Mouse (Mus musculus) midbrain, embryonic 16.5 days (tissue): Measurements from ENCODE around the gene Fstl1. TPM values are rescaled to one million over a fixed set of nuclear protein-coding genes. Genes with fewer than 3 reads are reported as not detected.
A peak's percentile ranks its signal among the peaks of the same experiment; 100 is the strongest.

ENCODE experiments used
- ATAC-seq: fragments of 200-750 bp; cut with Nextera tagmentation; 2 replicates; pipeline ENCODE4 v1.8.0; 2017; ENCODE audit warnings: moderate TSS enrichment
- H3K27ac ChIP-seq: fragments of 300-500 bp; sonication (generic); 2 replicates; pipeline ENCODE4 v1.5.1; 2014; ENCODE audit warnings: mild to moderate bottlenecking, low read length, mixed read lengths
- H3K27me3 ChIP-seq: fragments of 300-500 bp; sonication (generic); 2 replicates; pipeline ENCODE4 v1.6.1; 2014; ENCODE audit warnings: low read depth, low read length, mixed read lengths; ENCODE audit not compliant: control insufficient read depth, insufficient read depth
- H3K36me3 ChIP-seq: fragments of 300-500 bp; sonication (generic); 2 replicates; pipeline ENCODE4 v1.6.1; 2014; ENCODE audit warnings: mild to moderate bottlenecking, low read length, moderate library complexity, mixed read lengths; ENCODE audit not compliant: control insufficient read depth, insufficient read depth
- H3K4me1 ChIP-seq: fragments of 300-500 bp; sonication (generic); 2 replicates; pipeline ENCODE4 v1.6.1; 2014; ENCODE audit warnings: mild to moderate bottlenecking, low read length, mixed read lengths; ENCODE audit not compliant: control insufficient read depth, insufficient read depth
- H3K4me2 ChIP-seq: fragments of 300-500 bp; sonication (generic); 2 replicates; pipeline ENCODE4 v1.6.1; 2014; ENCODE audit warnings: mild to moderate bottlenecking, low read length, mixed read lengths
- H3K4me3 ChIP-seq: fragments of 300-500 bp; sonication (generic); 2 replicates; pipeline ENCODE4 v1.5.1; 2014; ENCODE audit warnings: low read depth, mild to moderate bottlenecking, low read length, moderate library complexity, mixed read lengths
- H3K9ac ChIP-seq: fragments of 300-500 bp; sonication (generic); 2 replicates; pipeline ENCODE4 v1.6.1; 2014; ENCODE audit warnings: low read depth, low read length, mixed read lengths
- H3K9me3 ChIP-seq: fragments of 300-500 bp; sonication (generic); replicated peaks from 2 replicates; pipeline ENCODE4 v1.6.1; 2014; ENCODE audit warnings: mild to moderate bottlenecking, low read length, mixed read lengths; ENCODE audit not compliant: control insufficient read depth, poor library complexity, severe bottlenecking
- WGBS: fragments of 180-500 bp; shearing (Covaris S2); extraction: QIAGEN DNeasy Blood & Tissue Kit; methylation state at CpG from one replicate; pipeline ENCODE4 v1.1.7; 2014; 5-methylcytosine and 5-hydroxymethylcytosine counted together
- polyA plus RNA-seq: library from polyadenylated mRNA; unstranded; fragments of >200 nt; fragmentation: Nextera tagmentation; extraction: Ambion mirVana; gene quantifications from 2 replicates; pipeline ENCODE4 v1.2.1, GENCODE M21; 2015

Fstl1 gene
- polyA plus RNA-seq, 1 experiment from 2014 or later: 69.2 TPM

- H3K27ac ChIP-seq: peak within 1 kb of the TSS; percentile 99
- under 1% methylated on average over 48 of the region's 86 CpGs for WGBS
- no peaks in the 10 kb centered on the region for H3K9me3 ChIP-seq
- ATAC-seq: peak; percentile 97
- H3K9ac ChIP-seq: peak within 1 kb of the TSS; percentile 96
- peaks cover 26% of the 10 kb centered on the region for H3K4me1 ChIP-seq
- no peaks in the 10 kb centered on the region for H3K36me3 ChIP-seq
- H3K4me3 ChIP-seq: peak within 1 kb of the TSS; percentile 99
- no peaks in the 10 kb centered on the region for H3K27me3 ChIP-seq
- peak within 1 kb of the TSS; percentile 55 for H3K4me2 ChIP-seq
These were observed 91.3 kb downstream of the Fstl1 start, which contains the start of gene Lrrc58 for GRCm38 (mm10) chr16:37867791-37868505. Gene Lrrc58, plus strand, starts transcription at chr16:37868389.

- Histone ChIP-seq H3K4me3 (peak overlapping the region; percentile 99), H3K27me3 (no peaks in the 10 kb centered on the region), H3K4me2 (peak overlapping the region; percentile 55), H3K36me3 (no peaks in the 10 kb centered on the region), H3K9ac (peak overlapping the region; percentile 96), H3K27ac (peak overlapping the region; percentile 99), H3K4me1 (peaks cover 26% of the 10 kb centered on the region), H3K9me3 (no peaks in the 10 kb centered on the region)
- 0% methylated on average over 72 of the region's 87 CpGs for WGBS
- ATAC-seq: peak; percentile 82
These were observed 92.1 kb downstream of the Fstl1 start for GRCm38 (mm10) chr16:37868506-37869469.

GRCm38 (mm10) chr16:37869470-37870231, 93.0 kb downstream of the Fstl1 start:
- peaks cover 26% of the 10 kb centered on the region for H3K4me1 ChIP-seq
- no peaks in the 10 kb centered on the region for H3K27me3 ChIP-seq
- H3K9me3 ChIP-seq: no peaks in the 10 kb centered on the region
- H3K27ac ChIP-seq: peak overlapping the region; percentile 99
- H3K9ac ChIP-seq: peak overlapping the region; percentile 96
- no peaks in the 10 kb centered on the region for H3K36me3 ChIP-seq
- H3K4me3 ChIP-seq: peak overlapping the region; percentile 99
- ATAC-seq: no peak
- 32% methylated on average over 4 of the region's 4 CpGs for WGBS
- H3K4me2 ChIP-seq: peak overlapping the region; percentile 55

GRCm38 (mm10) chr16:37871112-37871715, 94.5 kb downstream of the Fstl1 start:
- Histone ChIP-seq H3K27me3 (no peaks in the 10 kb centered on the region), H3K36me3 (no peaks in the 10 kb centered on the region), H3K4me1 (peaks cover 26% of the 10 kb centered on the region), H3K9me3 (no peaks in the 10 kb centered on the region), H3K4me3 (no peak overlapping the region), H3K4me2 (peak overlapping the region; percentile 23; the same call in 1 of the 2 replicates), H3K9ac (no peak overlapping the region), H3K27ac (no peak overlapping the region)
- ATAC-seq: no peak
- WGBS: 71% methylated on average over 4 of the region's 4 CpGs

- Histone ChIP-seq H3K4me2 (no peak overlapping the region), H3K9ac (no peak overlapping the region), H3K4me3 (no peak overlapping the region), H3K36me3 (peaks cover 12% of the 10 kb centered on the region), H3K9me3 (no peaks in the 10 kb centered on the region), H3K27me3 (no peaks in the 10 kb centered on the region), H3K27ac (no peak overlapping the region), H3K4me1 (peaks cover 22% of the 10 kb centered on the region)
- no peak for ATAC-seq
- WGBS: 81% methylated on average over 4 of the region's 4 CpGs
These were observed 98.0 kb downstream of the Fstl1 start for GRCm38 (mm10) chr16:37874501-37875235.

GRCm38 (mm10) chr16:37877406-37877805, 100.7 kb downstream of the Fstl1 start:
- H3K9ac ChIP-seq: no peak overlapping the region
- H3K36me3 ChIP-seq: peaks cover 19% of the 10 kb centered on the region
- no peaks in the 10 kb centered on the region for H3K9me3 ChIP-seq
- no peak overlapping the region for H3K4me2 ChIP-seq
- 100% methylated on average over 3 of the region's 3 CpGs for WGBS
- H3K27me3 ChIP-seq: no peaks in the 10 kb centered on the region
- no peak for ATAC-seq
- H3K4me3 ChIP-seq: no peak overlapping the region
- H3K27ac ChIP-seq: no peak overlapping the region
- peaks cover 3% of the 10 kb centered on the region; the same call in 1 of the 2 replicates for H3K4me1 ChIP-seq

GRCm38 (mm10) chr16:37878951-37879505, 102.4 kb downstream of the Fstl1 start:
- H3K36me3 ChIP-seq: peaks cover 29% of the 10 kb centered on the region
- 86% methylated on average over 7 of the region's 7 CpGs for WGBS
- no peaks in the 10 kb centered on the region for H3K27me3 ChIP-seq
- no peaks in the 10 kb centered on the region for H3K9me3 ChIP-seq
- H3K9ac ChIP-seq: no peak overlapping the region
- no peak overlapping the region for H3K4me3 ChIP-seq
- H3K27ac ChIP-seq: no peak overlapping the region
- H3K4me1 ChIP-seq: no peaks in the 10 kb centered on the region
- no peak for ATAC-seq
- no peak overlapping the region for H3K4me2 ChIP-seq
